7 mouse cellular contexts compared by ENCODE assay signal in genomic region chr17:86755581-86756195, GRCm38 (mm10). TPM values are rescaled to one million over a fixed set of nuclear protein-coding genes. Genes with fewer than 3 reads are reported as not detected.
A peak's percentile ranks its signal among the peaks of the same experiment; 100 is the strongest.
DNase-seq lines count a peak whose midpoint lies in the region; ATAC-seq and TF ChIP-seq lines count a peak whose summit lies in the region.

No protein-coding gene starts in this region.

- no peak for TF ChIP-seq CTCF in liver, adult 2 months (IDR thresholded peaks at IDR 0.05; ENCODE audit: low read depth, low read length)

- H3K4me2 ChIP-seq in forebrain, embryonic 14.5 days (ENCODE audit: low read length): peak overlapping the region; percentile 89; the same call in 1 of the 2 replicates
- peak overlapping the region; percentile 96 for H3K4me2 ChIP-seq in limb, embryonic 12.5 days

- H3K9me3 ChIP-seq in forebrain, embryonic 14.5 days (replicated peaks; ENCODE audit: control insufficient read depth, low read length): no peaks in the 10 kb centered on the region
- no peaks in the 10 kb centered on the region for H3K9me3 ChIP-seq in limb, embryonic 12.5 days

- peak overlapping the region; percentile 81 for H3K9ac ChIP-seq in liver, adult 2 months (ENCODE audit: low read depth, low read length)
- H3K9ac ChIP-seq in forebrain, embryonic 14.5 days (ENCODE audit: low read length): 0 out of 2 replicates have a peak overlapping the region, but pooled peaks have one; percentile 17
- H3K9ac ChIP-seq in limb, embryonic 12.5 days (replicated peaks): no peak overlapping the region

- DNase-seq in liver, adult 2 months (ENCODE audit: extremely low read depth, low read depth, low spot score): peak; percentile 59
- no peak for DNase-seq in liver
- DNase-seq in forebrain, embryonic 14.5 days (ENCODE audit: low spot score): no peak
- DNase-seq in skeletal muscle tissue, adult 2 months (ENCODE audit: low read depth, low spot score): peak; percentile 36

- peaks cover 3% of the 10 kb centered on the region; the same call in 1 of the 2 replicates for H3K36me3 ChIP-seq in liver, adult 2 months (ENCODE audit: control insufficient read depth, insufficient read depth, low read length)
- H3K36me3 ChIP-seq in forebrain, embryonic 14.5 days (ENCODE audit: control insufficient read depth, insufficient read depth, low read length): no peaks in the 10 kb centered on the region
- no peaks in the 10 kb centered on the region for H3K36me3 ChIP-seq in limb, embryonic 12.5 days

- peaks cover 31% of the 10 kb centered on the region for H3K4me1 ChIP-seq in liver, adult 2 months (ENCODE audit: control insufficient read depth, insufficient read depth, low read length)
- H3K4me1 ChIP-seq in forebrain, embryonic 14.5 days (ENCODE audit: control insufficient read depth, insufficient read depth, low read length): peaks cover 18% of the 10 kb centered on the region
- H3K4me1 ChIP-seq in limb, embryonic 12.5 days (replicated peaks): peaks cover 22% of the 10 kb centered on the region

- no peaks in the 10 kb centered on the region for H3K27me3 ChIP-seq in liver, adult 2 months (ENCODE audit: control insufficient read depth, insufficient read depth, low read length)
- peaks cover 52% of the 10 kb centered on the region for H3K27me3 ChIP-seq in forebrain, embryonic 14.5 days (replicated peaks; ENCODE audit: control insufficient read depth, insufficient read depth, low read length)
- peaks cover 63% of the 10 kb centered on the region for H3K27me3 ChIP-seq in limb, embryonic 12.5 days

- no peak for ATAC-seq in forebrain, embryonic 14.5 days
- ATAC-seq in limb, embryonic 12.5 days (ENCODE audit: insufficient number of reproducible peaks, insufficient read depth, low FRiP score, low TSS enrichment, low read depth): no peak
- no peak for ATAC-seq in granulocyte monocyte progenitor cell, adult 5-6 weeks (replicated peaks; ENCODE audit: poor library complexity, severe bottlenecking)
- no peak for ATAC-seq in erythroid progenitor cell, adult 5-6 weeks (replicated peaks; ENCODE audit: low FRiP score, poor library complexity, severe bottlenecking)

- H3K4me3 ChIP-seq in liver, adult 2 months (ENCODE audit: insufficient read depth, low read depth, low read length): peak overlapping the region; percentile 89
- peak overlapping the region; percentile 48 for H3K4me3 ChIP-seq in forebrain, embryonic 14.5 days (ENCODE audit: low read depth, low read length)
- H3K4me3 ChIP-seq in limb, embryonic 12.5 days (replicated peaks): peak overlapping the region; percentile 58

- peak overlapping the region; percentile 91 for H3K27ac ChIP-seq in liver, adult 2 months (replicated peaks; ENCODE audit: insufficient read depth, low read depth, low read length)
- no peak overlapping the region for H3K27ac ChIP-seq in forebrain, embryonic 14.5 days (ENCODE audit: low read depth, low read length)
- no peak overlapping the region for H3K27ac ChIP-seq in limb, embryonic 12.5 days

- WGBS in liver, adult 2 months: 6% methylated on average over 11 of the region's 11 CpGs
- 19% methylated on average over 11 of the region's 11 CpGs for WGBS in forebrain, embryonic 14.5 days
- WGBS in limb, embryonic 12.5 days: 14% methylated on average over 11 of the region's 11 CpGs

- H3K79me2 ChIP-seq in liver, adult 2 months (ENCODE audit: control insufficient read depth, insufficient read depth, low read length): peaks cover 42% of the 10 kb centered on the region; the same call in 1 of the 2 replicates

- no peak for TF ChIP-seq POLR2A in liver, adult 2 months (IDR thresholded peaks at IDR 0.05; ENCODE audit: extremely low read depth, insufficient read depth, low read length)

RNA-seq across cellular contexts. Expression of gene Epas1, which starts 2.2 kb away (rescaled TPM):
- total RNA-seq in liver, adult 2 months (2014; rRNA removed): 41.3 and 59.0 TPM in 2 replicates
- 34.8 and 39.4 TPM in 2 replicates for polyA plus RNA-seq in liver, adult 2 months (2012; rRNA removed)
- 6.1 and 6.4 TPM in 2 replicates for polyA plus RNA-seq in forebrain, embryonic 14.5 days (2014; fragmentation: Nextera tagmentation; extraction: Ambion mirVana)
- 2.1 and 2.4 TPM in 2 replicates for polyA plus RNA-seq in limb, embryonic 12.5 days (2016; fragmentation: Nextera tagmentation; extraction: Ambion mirVana)
- 0.49 TPM in 1 of 2 replicates, not detected in the other for total RNA-seq in granulocyte monocyte progenitor cell, adult 5-6 weeks (2014; fragmentation: Nextera tagmentation)
- under 0.01 and 0.15 TPM in 2 replicates for total RNA-seq in granulocyte monocyte progenitor cell, adult 5-6 weeks (2017)
- total RNA-seq in erythroid progenitor cell, adult 5-6 weeks (2015; ENCODE audit: low replicate concordance): 1.4 TPM in 1 of 2 replicates, not detected in the other
- 0.15 and 0.90 TPM in 2 replicates for total RNA-seq in erythroid progenitor cell, adult 5-6 weeks (2017; ENCODE audit: low replicate concordance)

Comparison
In these comparisons a context has a peak if more than half of its experiments do, and no peak if none do; other contexts are left out.
1. DNase-seq: peak in liver, adult 2 months (single experiment) and skeletal muscle tissue, adult 2 months (single experiment); none in liver (single experiment) and forebrain, embryonic 14.5 days (single experiment).
2. RNA of gene Epas1, which starts 2.2 kb away (total RNA-seq): 41.3 to 59.0 TPM in liver, adult 2 months; under 0.01 to 0.49 TPM in granulocyte monocyte progenitor cell, adult 5-6 weeks and 0.15 to 1.4 TPM in erythroid progenitor cell, adult 5-6 weeks; every median in the first group is over 10 times any median in the second.
3. Peak in every context shown above with its lines, with median percentiles within 50 percentile points of each other: H3K4me3 ChIP-seq.